Mouse (Mus musculus) heart, embryonic 15.5 days (tissue): ENCODE measurements around the gene Pimreg. TPM values are rescaled to one million over a fixed set of nuclear protein-coding genes. Genes with fewer than 3 reads are reported as not detected.

Experiments used
- ATAC-seq: fragments of 200-750 bp; cut with Nextera tagmentation; replicated peaks from 2 replicates; pipeline ENCODE4 v1.8.0; 2017; ENCODE audit warnings: low read depth, moderate TSS enrichment; ENCODE audit not compliant: insufficient number of reproducible peaks, insufficient read depth, low FRiP score
- H3K27ac ChIP-seq: fragments of 300-500 bp; sonication (generic); 2 replicates; pipeline ENCODE4 v1.5.1; 2015; ENCODE audit warnings: mild to moderate bottlenecking, inconsistent platforms
- H3K27me3 ChIP-seq: fragments of 300-500 bp; sonication (generic); 2 replicates; pipeline ENCODE4 v1.6.1; 2015; ENCODE audit warnings: inconsistent platforms
- H3K36me3 ChIP-seq: fragments of 300-500 bp; sonication (generic); 2 replicates; pipeline ENCODE4 v1.6.1; 2015; ENCODE audit warnings: mild to moderate bottlenecking, inconsistent platforms
- H3K4me1 ChIP-seq: fragments of 300-500 bp; sonication (generic); replicated peaks from 2 replicates; pipeline ENCODE4 v1.6.1; 2015; ENCODE audit warnings: inconsistent platforms
- H3K4me2 ChIP-seq: fragments of 300-500 bp; sonication (generic); 2 replicates; pipeline ENCODE4 v1.6.1; 2015; ENCODE audit warnings: inconsistent platforms, mild to moderate bottlenecking, moderate library complexity
- H3K4me3 ChIP-seq: fragments of 300-500 bp; sonication (generic); 2 replicates; pipeline ENCODE4 v1.5.1; 2015; ENCODE audit warnings: mild to moderate bottlenecking, inconsistent platforms
- H3K9ac ChIP-seq: fragments of 300-500 bp; sonication (generic); 2 replicates; pipeline ENCODE4 v1.6.1; 2015; ENCODE audit warnings: mild to moderate bottlenecking, inconsistent platforms
- H3K9me3 ChIP-seq: fragments of 300-500 bp; sonication (generic); replicated peaks from 2 replicates; pipeline ENCODE4 v1.6.1; 2016; ENCODE audit warnings: inconsistent platforms
- WGBS: fragments of 180-500 bp; shearing (Covaris S2); methylation state at CpG from one replicate; pipeline ENCODE4 v1.1.7; 2015; ENCODE audit warnings: mixed read lengths; 5-methylcytosine and 5-hydroxymethylcytosine counted together
- polyA plus RNA-seq: library from polyadenylated mRNA; unstranded; fragments of >200 nt; fragmentation: Nextera tagmentation; extraction: Ambion mirVana; gene quantifications from 2 replicates; pipeline ENCODE4 v1.2.1, GENCODE M21; 2015

Pimreg gene
- polyA plus RNA-seq, 1 experiment from 2014 or later = 65.7 TPM

DNA sequence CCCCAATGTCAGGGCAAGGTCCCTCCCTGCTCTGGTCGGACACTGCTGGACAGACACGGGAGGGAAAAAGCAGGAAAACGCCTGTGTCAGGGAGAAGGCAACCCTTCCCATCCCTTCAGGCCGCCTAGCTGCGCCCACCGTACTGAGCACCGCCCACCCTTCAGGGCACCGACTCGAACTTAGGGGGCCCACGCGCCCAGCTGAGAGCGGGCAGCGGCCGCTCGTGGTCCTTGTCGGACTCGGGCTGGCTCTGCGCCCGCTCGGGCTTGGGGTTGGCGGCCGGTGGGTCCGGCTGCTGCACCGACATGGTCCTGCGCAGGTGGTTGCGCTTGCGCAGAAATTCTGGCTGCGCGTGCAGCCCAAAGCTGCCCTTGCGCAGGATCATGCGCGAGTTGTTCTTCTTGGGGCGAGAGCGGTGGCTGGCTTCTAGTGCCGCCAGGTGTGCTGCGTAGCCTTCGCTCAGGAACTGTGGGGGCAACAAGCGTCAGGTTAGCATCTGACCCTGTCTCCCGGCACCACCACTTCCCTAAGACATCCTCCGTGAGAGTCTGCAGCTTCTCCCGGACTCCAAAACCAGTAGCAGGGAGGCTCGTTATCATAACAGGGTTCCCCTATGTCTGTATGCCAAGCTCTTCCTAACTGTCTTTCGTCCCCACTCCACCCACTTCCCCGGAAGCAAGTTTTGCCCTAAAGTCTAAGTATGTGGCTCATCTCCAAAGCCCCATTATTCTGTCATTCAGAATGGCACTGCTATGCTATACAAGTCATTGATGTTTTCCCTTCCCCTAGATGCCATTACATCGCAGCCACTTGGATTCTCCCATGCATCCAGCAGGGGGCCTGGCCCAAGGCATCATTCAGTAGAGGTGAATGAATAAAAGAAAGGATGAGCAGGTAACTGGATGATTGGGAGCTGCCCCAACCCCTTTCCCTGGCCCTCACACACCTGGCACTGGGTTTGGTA is 9.3 kb downstream of the Pimreg start:
- Histone ChIP-seq H3K9ac (peak overlapping the region; percentile 56), H3K4me2 (peak overlapping the region; percentile 90), H3K4me3 (peak overlapping the region; percentile 53), H3K36me3 (0 out of 2 replicates have a peak, but pooled peaks cover 5% of the 10 kb centered on the region), H3K27me3 (peaks cover 35% of the 10 kb centered on the region), H3K4me1 (peaks cover 17% of the 10 kb centered on the region), H3K27ac (no peak overlapping the region), H3K9me3 (no peaks in the 10 kb centered on the region)
- 2% methylated on average over 45 of the region's 45 CpGs for WGBS
- no peak for ATAC-seq

- Histone ChIP-seq H3K27ac (no peak overlapping the region), H3K9ac (no peak overlapping the region), H3K4me1 (peaks cover 17% of the 10 kb centered on the region), H3K4me3 (no peak overlapping the region), H3K36me3 (no peaks in the 10 kb centered on the region), H3K9me3 (no peaks in the 10 kb centered on the region), H3K4me2 (no peak overlapping the region), H3K27me3 (peaks cover 35% of the 10 kb centered on the region)
- no peak for ATAC-seq
- 63% methylated on average over 3 of the region's 3 CpGs for WGBS
These were observed 10.4 kb downstream of the Pimreg start for GRCm38 (mm10) chr11:72052221-72052620.

DNA sequence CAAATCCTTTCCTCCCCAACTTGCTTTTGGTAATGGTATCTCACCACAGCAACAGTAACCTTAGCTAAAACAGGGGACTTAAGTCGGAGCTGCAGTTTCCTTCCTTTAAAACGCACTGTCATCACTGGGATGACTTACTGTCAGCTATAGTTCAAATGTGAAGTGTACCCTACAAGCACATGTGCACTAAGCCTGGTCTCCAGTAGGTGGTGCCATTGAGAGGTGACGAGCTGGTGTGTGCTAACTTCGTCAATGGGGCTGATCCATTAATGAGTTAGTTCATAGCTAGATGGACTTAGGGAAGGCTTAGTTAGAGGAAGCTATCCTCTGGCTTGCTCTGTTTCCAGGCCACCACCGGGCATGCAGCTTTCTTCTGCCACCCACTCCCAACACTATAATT is 10.8 kb downstream of the Pimreg start:
- H3K27me3 ChIP-seq = peaks cover 35% of the 10 kb centered on the region
- WGBS = 18% methylated on average over 5 of the region's 5 CpGs
- no peak overlapping the region for H3K9ac ChIP-seq
- no peaks in the 10 kb centered on the region for H3K36me3 ChIP-seq
- no peak for ATAC-seq
- peaks cover 17% of the 10 kb centered on the region for H3K4me1 ChIP-seq
- no peak overlapping the region for H3K4me2 ChIP-seq
- no peak overlapping the region for H3K27ac ChIP-seq
- H3K9me3 ChIP-seq = no peaks in the 10 kb centered on the region
- H3K4me3 ChIP-seq = no peak overlapping the region

DNA sequence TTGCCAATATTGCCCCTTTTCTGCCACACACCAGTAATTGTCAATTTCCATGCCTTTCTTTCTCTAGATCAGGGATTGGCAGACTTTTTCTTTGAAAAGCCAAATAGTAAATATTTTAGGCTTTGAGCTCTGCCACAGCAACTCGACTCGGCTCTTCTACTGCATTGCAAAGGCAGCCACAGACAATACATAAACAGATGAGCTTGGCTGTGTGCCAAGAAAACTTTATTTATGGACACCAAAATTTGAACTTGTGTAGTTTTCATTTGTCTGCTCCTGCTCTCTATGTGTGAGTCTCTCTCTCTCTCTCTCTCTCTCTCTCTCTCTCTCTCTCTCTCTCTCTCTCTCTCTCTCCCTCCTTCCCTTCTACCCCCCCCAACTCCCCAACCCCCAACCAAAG is 13.3 kb downstream of the Pimreg start:
- H3K27me3 ChIP-seq = peaks cover 33% of the 10 kb centered on the region
- no peaks in the 10 kb centered on the region for H3K36me3 ChIP-seq
- peaks cover 14% of the 10 kb centered on the region for H3K4me1 ChIP-seq
- ATAC-seq = no peak
- H3K9ac ChIP-seq = no peak overlapping the region
- WGBS = 37% methylated on average over 2 of the region's 2 CpGs
- H3K4me2 ChIP-seq = no peak overlapping the region
- H3K27ac ChIP-seq = no peak overlapping the region
- no peak overlapping the region for H3K4me3 ChIP-seq
- H3K9me3 ChIP-seq = no peaks in the 10 kb centered on the region

- Histone ChIP-seq H3K4me2 (no peak overlapping the region), H3K4me3 (no peak overlapping the region), H3K27me3 (peaks cover 15% of the 10 kb centered on the region; the same call in 1 of the 2 replicates), H3K9me3 (no peaks in the 10 kb centered on the region), H3K27ac (no peak overlapping the region), H3K4me1 (no peaks in the 10 kb centered on the region; the same call in 1 of the 2 replicates), H3K36me3 (no peaks in the 10 kb centered on the region), H3K9ac (no peak overlapping the region)
- WGBS = 70% methylated on average over 3 of the region's 3 CpGs
- ATAC-seq = no peak
These were observed 15.3 kb downstream of the Pimreg start for GRCm38 (mm10) chr11:72057166-72057565.

GRCm38 (mm10) chr11:72060416-72060815 is 18.6 kb downstream of the Pimreg start:
- Histone ChIP-seq H3K36me3 (no peaks in the 10 kb centered on the region), H3K4me1 (no peaks in the 10 kb centered on the region; the same call in 1 of the 2 replicates), H3K9me3 (peaks cover 15% of the 10 kb centered on the region), H3K4me3 (no peak overlapping the region), H3K27me3 (peaks cover 8% of the 10 kb centered on the region; the same call in 1 of the 2 replicates), H3K4me2 (no peak overlapping the region), H3K27ac (no peak overlapping the region), H3K9ac (no peak overlapping the region)
- no peak for ATAC-seq
- 70% methylated on average over 9 of the region's 9 CpGs for WGBS

- Histone ChIP-seq H3K4me1 (no peaks in the 10 kb centered on the region; the same call in 1 of the 2 replicates), H3K4me3 (no peak overlapping the region), H3K9ac (no peak overlapping the region), H3K9me3 (peaks cover 15% of the 10 kb centered on the region), H3K27me3 (peaks cover 8% of the 10 kb centered on the region; the same call in 1 of the 2 replicates), H3K36me3 (no peaks in the 10 kb centered on the region), H3K27ac (no peak overlapping the region), H3K4me2 (no peak overlapping the region)
- 60% methylated on average over 13 of the region's 13 CpGs for WGBS
- no peak for ATAC-seq
These were observed 19.3 kb downstream of the Pimreg start for GRCm38 (mm10) chr11:72061093-72061620.

DNA sequence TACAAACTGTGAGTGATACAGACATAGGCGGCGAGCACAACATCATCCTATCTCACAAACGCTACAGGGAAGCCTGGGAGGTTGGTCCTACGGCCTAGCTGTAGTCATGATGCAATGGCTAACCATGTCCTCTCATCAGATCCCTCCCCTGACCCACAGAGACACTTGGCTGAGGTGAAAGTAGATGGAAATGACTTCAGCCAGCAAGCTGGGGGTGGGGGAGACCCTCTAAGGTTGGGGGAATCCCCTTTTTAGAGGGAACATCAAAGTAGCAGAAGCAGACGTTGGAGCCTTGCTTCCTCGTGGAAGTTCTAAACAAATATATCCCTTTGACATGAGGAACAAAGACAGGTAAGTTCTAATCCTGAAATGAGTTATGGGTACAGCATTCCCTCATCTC is 22.6 kb downstream of the Pimreg start:
- Histone ChIP-seq H3K9ac (no peak overlapping the region), H3K4me2 (no peak overlapping the region), H3K36me3 (no peaks in the 10 kb centered on the region), H3K4me1 (no peaks in the 10 kb centered on the region; the same call in 1 of the 2 replicates), H3K9me3 (peaks cover 15% of the 10 kb centered on the region), H3K27me3 (peaks cover 5% of the 10 kb centered on the region; the same call in 1 of the 2 replicates), H3K4me3 (no peak overlapping the region), H3K27ac (no peak overlapping the region)
- WGBS = 61% methylated on average over 6 of the region's 6 CpGs
- no peak for ATAC-seq

DNA sequence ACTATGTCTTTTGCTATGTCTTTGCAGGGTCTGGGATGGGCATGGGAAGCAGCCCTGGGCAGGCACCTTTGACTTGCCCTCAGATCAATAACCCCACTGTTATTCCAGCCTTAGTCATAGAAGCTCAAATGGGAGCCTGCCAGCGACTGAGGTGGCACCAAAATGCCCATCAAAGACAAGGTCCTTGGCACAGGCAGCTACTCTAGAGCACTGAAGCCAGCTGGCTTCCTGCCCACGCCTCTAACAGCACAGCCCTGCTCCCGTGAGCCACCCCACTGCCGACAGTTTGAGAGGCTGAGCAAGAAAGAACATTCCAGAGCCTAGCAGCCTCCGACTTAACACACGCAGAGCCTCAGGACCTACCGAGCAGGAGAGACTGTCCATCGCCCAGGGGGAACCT is 23.3 kb downstream of the Pimreg start:
- Histone ChIP-seq H3K36me3 (no peaks in the 10 kb centered on the region), H3K9me3 (peaks cover 15% of the 10 kb centered on the region), H3K27me3 (no peaks in the 10 kb centered on the region), H3K9ac (no peak overlapping the region), H3K4me2 (no peak overlapping the region), H3K4me3 (no peak overlapping the region), H3K4me1 (no peaks in the 10 kb centered on the region; the same call in 1 of the 2 replicates), H3K27ac (no peak overlapping the region; the same call in 1 of the 2 replicates)
- 68% methylated on average over 8 of the region's 8 CpGs for WGBS
- ATAC-seq = no peak

DNA sequence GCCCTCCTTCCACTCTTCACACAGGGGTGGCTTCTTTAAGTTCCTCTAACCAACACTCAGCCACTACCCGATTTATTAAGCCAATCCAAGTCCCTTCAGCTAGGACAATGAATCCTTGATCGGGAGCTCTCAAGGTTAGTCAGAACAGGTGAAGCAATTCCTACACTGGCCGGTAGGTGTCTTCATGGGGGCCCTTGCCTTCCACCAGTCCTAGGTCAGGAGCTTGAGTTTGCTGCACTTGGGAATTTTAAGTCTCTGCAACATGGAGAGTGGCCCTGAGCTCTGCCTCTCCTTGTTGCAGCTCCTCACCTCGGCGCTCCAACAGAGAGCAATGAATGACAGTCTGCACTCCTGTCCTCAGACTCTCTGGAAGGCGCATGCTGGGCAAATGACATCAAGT is 24.5 kb downstream of the Pimreg start:
- Histone ChIP-seq H3K9ac (no peak overlapping the region), H3K4me2 (no peak overlapping the region), H3K36me3 (no peaks in the 10 kb centered on the region), H3K4me3 (no peak overlapping the region), H3K9me3 (peaks cover 15% of the 10 kb centered on the region), H3K4me1 (no peaks in the 10 kb centered on the region; the same call in 1 of the 2 replicates), H3K27me3 (no peaks in the 10 kb centered on the region), H3K27ac (no peak overlapping the region)
- 42% methylated on average over 6 of the region's 6 CpGs for WGBS
- ATAC-seq = no peak

DNA sequence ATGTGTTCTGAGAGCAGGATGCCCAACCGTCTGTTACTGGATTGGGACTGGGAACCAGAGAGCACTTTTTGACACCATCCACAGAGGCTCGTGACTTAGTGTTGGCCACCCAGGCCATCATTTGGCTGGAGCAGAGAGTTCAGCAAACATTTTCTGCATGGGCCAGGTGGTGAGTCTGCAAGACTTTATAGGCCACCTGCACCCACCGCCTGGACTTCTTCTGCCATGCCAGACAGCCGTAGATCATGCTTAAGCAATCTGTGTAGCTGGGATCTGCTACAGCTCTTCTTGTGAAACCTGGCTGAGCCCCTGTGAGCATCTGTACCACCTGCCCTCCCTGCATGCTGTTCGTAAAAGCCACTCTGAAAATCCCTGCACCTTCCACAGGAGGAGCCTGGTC is 25.5 kb downstream of the Pimreg start:
- no peak overlapping the region for H3K27ac ChIP-seq
- WGBS = 78% methylated on average over 5 of the region's 5 CpGs
- ATAC-seq = no peak
- H3K4me1 ChIP-seq = no peaks in the 10 kb centered on the region
- no peak overlapping the region for H3K4me3 ChIP-seq
- H3K27me3 ChIP-seq = no peaks in the 10 kb centered on the region
- H3K9ac ChIP-seq = no peak overlapping the region
- no peak overlapping the region for H3K4me2 ChIP-seq
- peaks cover 15% of the 10 kb centered on the region for H3K9me3 ChIP-seq
- no peaks in the 10 kb centered on the region for H3K36me3 ChIP-seq
